Mouse (Mus musculus) MEL (cell line): ENCODE measurements around the gene Edem1. TPM values are rescaled to one million over a fixed set of nuclear protein-coding genes. Genes with fewer than 3 reads are reported as not detected.

Experiments used
- DNase-seq: peaks from one replicate; pipeline ENCODE4 v3.0.0; 2011; ENCODE audit warnings: low read depth, low spot score
- H3K27ac ChIP-seq: 2 replicates; pipeline ENCODE4 v1.5.1; 2012; ENCODE audit warnings: low read depth, mild to moderate bottlenecking, control low read depth, low read length, moderate library complexity; ENCODE audit not compliant: control insufficient read depth
- H3K27me3 ChIP-seq, 2 experiments: fragments of 150-350 bp in 1 of 2; sonication (generic) in 1 of 2; 2 replicates each; pipeline ENCODE4 v1.6.1; 2012; ENCODE audit warnings: low read length in 2 of 2, mild to moderate bottlenecking in 2 of 2, improper control_type of control experiment in 1 of 2, moderate library complexity in 1 of 2; ENCODE audit not compliant: insufficient read depth in 2 of 2, control insufficient read depth in 1 of 2
- H3K36me3 ChIP-seq, 2 experiments: 2 replicates each; pipeline ENCODE4 v1.6.1; 2012 to 2014; ENCODE audit warnings: low read length in 2 of 2, improper control_type of control experiment in 1 of 2, inconsistent platforms in 1 of 2, mild to moderate bottlenecking in 1 of 2; ENCODE audit not compliant: insufficient read depth in 2 of 2, control insufficient read depth in 1 of 2
- H3K4me1 ChIP-seq, 2 experiments: fragments of 150-350 bp in 1 of 2; sonication (generic) in 1 of 2; 2 replicates each; pipeline ENCODE4 v1.6.1; 2012; ENCODE audit warnings: low read length in 2 of 2, improper control_type of control experiment in 1 of 2, mild to moderate bottlenecking in 1 of 2; ENCODE audit not compliant: insufficient read depth in 2 of 2, control insufficient read depth in 1 of 2
- H3K4me3 ChIP-seq, 2 experiments: fragments of 150-350 bp in 1 of 2; sonication (generic) in 1 of 2; 2 replicates each; pipeline ENCODE4 v1.5.1; 2012; ENCODE audit warnings: low read depth in 2 of 2, low read length in 2 of 2, mild to moderate bottlenecking in 2 of 2, moderate library complexity in 2 of 2, control low read depth in 1 of 2, improper control_type of control experiment in 1 of 2; ENCODE audit not compliant: control insufficient read depth in 1 of 2, insufficient read depth in 1 of 2
- H3K79me2 ChIP-seq: 2 replicates; pipeline ENCODE4 v1.6.1; 2012; ENCODE audit warnings: mild to moderate bottlenecking, low read length, moderate library complexity; ENCODE audit not compliant: control insufficient read depth, poor library complexity, insufficient read depth
- H3K9ac ChIP-seq: 2 replicates; pipeline ENCODE4 v1.6.1; 2012; ENCODE audit warnings: low read depth, mild to moderate bottlenecking, control low read depth, low read length, moderate library complexity; ENCODE audit not compliant: control insufficient read depth, poor library complexity, severe bottlenecking
- H3K9me3 ChIP-seq: fragments of 150-350 bp; sonication (generic); replicated peaks from 2 replicates; pipeline ENCODE4 v1.6.1; 2012; ENCODE audit warnings: mild to moderate bottlenecking, low read length, improper control_type of control experiment, moderate library complexity; ENCODE audit not compliant: insufficient read depth
- BHLHE40 ChIP-seq: IDR thresholded peaks from 2 replicates; pipeline ENCODE4 v1.6.1; 2012; ENCODE audit warnings: low read depth, mild to moderate bottlenecking, inconsistent platforms, low read length, improper control_type of control experiment, borderline replicate concordance
- CHD1 ChIP-seq: IDR thresholded peaks from 2 replicates; pipeline ENCODE4 v1.6.1; 2012; ENCODE audit warnings: low read depth, mild to moderate bottlenecking, inconsistent platforms, low read length, improper control_type of control experiment
- ELF1 ChIP-seq: IDR thresholded peaks from 2 replicates; pipeline ENCODE4 v1.6.1; 2014; ENCODE audit warnings: low read depth, mild to moderate bottlenecking, inconsistent platforms, low read length, improper control_type of control experiment, moderate library complexity
- ETS1 ChIP-seq: IDR thresholded peaks from 2 replicates; pipeline ENCODE4 v1.6.1; 2012; ENCODE audit warnings: low read depth, mild to moderate bottlenecking, inconsistent platforms, low read length, improper control_type of control experiment, moderate library complexity
- GATA1 ChIP-seq: IDR thresholded peaks from 2 replicates; pipeline ENCODE4 v1.6.1; 2011; ENCODE audit warnings: low read depth, low read length, improper control_type of control experiment
- HCFC1 ChIP-seq: IDR thresholded peaks from 2 replicates; pipeline ENCODE4 v1.6.1; 2012; ENCODE audit warnings: low read depth, mild to moderate bottlenecking, inconsistent platforms, low read length, improper control_type of control experiment, moderate library complexity
- JUND ChIP-seq: IDR thresholded peaks from 2 replicates; pipeline ENCODE4 v1.6.1; 2011; ENCODE audit warnings: low read depth, mild to moderate bottlenecking, improper control_type of control experiment, low read length
- MAFK ChIP-seq: IDR thresholded peaks from 2 replicates; pipeline ENCODE4 v1.6.1; 2011; ENCODE audit warnings: low read depth, mild to moderate bottlenecking, low read length, improper control_type of control experiment, borderline replicate concordance
- MAX ChIP-seq: IDR thresholded peaks from 2 replicates; pipeline ENCODE4 v1.6.1; 2011; ENCODE audit warnings: low read length, improper control_type of control experiment
- MAZ ChIP-seq: IDR thresholded peaks from 2 replicates; pipeline ENCODE4 v1.6.1; 2012; ENCODE audit warnings: low read depth, mild to moderate bottlenecking, inconsistent platforms, low read length, improper control_type of control experiment
- MEF2A ChIP-seq: IDR thresholded peaks from 2 replicates; pipeline ENCODE4 v1.6.1; 2014; ENCODE audit warnings: low read depth, mild to moderate bottlenecking, inconsistent platforms, low read length, improper control_type of control experiment; ENCODE audit not compliant: poor library complexity, insufficient replicate concordance, severe bottlenecking; ENCODE audit errors: extremely low read depth
- MXI1 ChIP-seq: IDR thresholded peaks from 2 replicates; pipeline ENCODE4 v1.6.1; 2011; ENCODE audit warnings: mild to moderate bottlenecking, low read depth, low read length, improper control_type of control experiment
- MYB ChIP-seq: IDR thresholded peaks from 2 replicates; pipeline ENCODE4 v1.6.1; 2011; ENCODE audit warnings: mild to moderate bottlenecking, low read depth, low read length, improper control_type of control experiment
- MYC ChIP-seq: IDR thresholded peaks from 2 replicates; pipeline ENCODE4 v1.6.1; 2011; ENCODE audit warnings: low read depth, mild to moderate bottlenecking, low read length, improper control_type of control experiment, moderate library complexity
- NRF1 ChIP-seq: IDR thresholded peaks from 2 replicates; pipeline ENCODE4 v1.6.1; 2014; ENCODE audit warnings: low read depth, mild to moderate bottlenecking, inconsistent platforms, low read length, improper control_type of control experiment, moderate library complexity; ENCODE audit not compliant: poor library complexity, insufficient read depth, severe bottlenecking
- POLR2AphosphoS5 ChIP-seq: IDR thresholded peaks from 2 replicates; pipeline ENCODE4 v1.6.1; 2012; ENCODE audit warnings: low read depth, borderline replicate concordance, mild to moderate bottlenecking, inconsistent platforms, low read length, moderate library complexity, mixed read lengths
- RAD21 ChIP-seq: IDR thresholded peaks from 2 replicates; pipeline ENCODE4 v1.6.1; 2011; ENCODE audit warnings: mild to moderate bottlenecking, low read depth, low read length, improper control_type of control experiment
- RCOR1 ChIP-seq: IDR thresholded peaks from 2 replicates; pipeline ENCODE4 v1.6.1; 2012; ENCODE audit warnings: low read depth, mild to moderate bottlenecking, inconsistent platforms, low read length, improper control_type of control experiment
- SIN3A ChIP-seq: IDR thresholded peaks from 2 replicates; pipeline ENCODE4 v1.6.1; 2012; ENCODE audit warnings: low read length, improper control_type of control experiment, inconsistent platforms
- TAL1 ChIP-seq: IDR thresholded peaks from 2 replicates; pipeline ENCODE4 v1.6.1; 2012; ENCODE audit warnings: mild to moderate bottlenecking, inconsistent platforms, low read length, moderate library complexity, mixed read lengths
- TCF12 ChIP-seq: IDR thresholded peaks from 2 replicates; pipeline ENCODE4 v1.6.1; 2014; ENCODE audit warnings: low read depth, mild to moderate bottlenecking, inconsistent platforms, low read length, improper control_type of control experiment, moderate library complexity
- UBTF ChIP-seq: IDR thresholded peaks from 2 replicates; pipeline ENCODE4 v1.6.1; 2012; ENCODE audit warnings: low read depth, mild to moderate bottlenecking, inconsistent platforms, low read length, improper control_type of control experiment, moderate library complexity, borderline replicate concordance; ENCODE audit not compliant: insufficient read depth
- USF1 ChIP-seq: IDR thresholded peaks from 2 replicates; pipeline ENCODE4 v1.6.1; 2014; ENCODE audit warnings: low read depth, mild to moderate bottlenecking, inconsistent platforms, low read length, improper control_type of control experiment, moderate library complexity
- ZKSCAN1 ChIP-seq: IDR thresholded peaks from 2 replicates; pipeline ENCODE4 v1.6.1; 2012; ENCODE audit warnings: low read depth, mild to moderate bottlenecking, inconsistent platforms, low read length, improper control_type of control experiment, moderate library complexity
- ZNF384 ChIP-seq: IDR thresholded peaks from 2 replicates; pipeline ENCODE4 v1.6.1; 2012; ENCODE audit warnings: low read depth, mild to moderate bottlenecking, inconsistent platforms, low read length, improper control_type of control experiment
- polyA plus RNA-seq, 2 experiments: library from polyadenylated mRNA; stranded (reverse) in 1 of 2; unstranded in 1 of 2; fragments of >175 nt in 1 of 2; fragments of >200 nt in 1 of 2; gene quantifications; 2 replicates each; pipeline versions ENCODE4 v1.2.1 to v1.2.4; 2012; ENCODE audit warnings: low replicate concordance in 2 of 2, low read depth in 1 of 2; ENCODE audit not compliant: insufficient read length in 2 of 2, insufficient read depth in 1 of 2, missing spikeins in 1 of 2
- total RNA-seq: library from RNA; depleted of rRNA; stranded (reverse); fragments of 300-350 nt; gene quantifications from 2 replicates; pipeline ENCODE4 v1.2.3, GENCODE M21; 2012

Edem1 gene
- total and polyA plus RNA-seq, 3 experiments = 10.8 to 17.9 TPM; not detected in 1

DNA sequence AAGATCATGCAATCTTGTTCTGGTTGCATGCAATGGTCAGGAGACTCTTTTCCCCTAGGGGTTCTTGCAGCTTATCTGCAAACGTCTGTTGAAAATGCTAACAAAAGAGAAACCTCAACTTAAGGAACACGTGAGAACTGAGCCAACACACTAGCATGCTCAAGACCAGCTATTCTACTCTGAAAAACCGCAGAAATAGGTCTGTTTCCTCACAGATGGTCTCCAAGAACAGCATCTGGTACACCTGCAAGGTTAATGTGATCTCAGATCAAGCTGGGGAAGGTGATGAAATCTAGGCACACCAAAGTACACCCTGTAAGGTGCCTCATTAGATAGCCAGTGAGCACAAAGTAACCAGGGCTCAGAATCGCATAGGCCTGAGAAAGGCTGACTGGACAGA is 11.0 kb downstream of the Edem1 start:
- Histone ChIP-seq H3K27ac (no peak overlapping the region), H3K36me3 (peaks cover 3 to 19% of the 10 kb centered on the region in 2 experiments), H3K4me3 (no peak overlapping the region), H3K4me1 (peaks cover 0 to 6% of the 10 kb centered on the region in 2 experiments; a peak in 3 of 4 replicates), H3K27me3 (no peaks in the 10 kb centered on the region), H3K9me3 (no peaks in the 10 kb centered on the region), H3K9ac (no peak overlapping the region), H3K79me2 (peaks cover 7% of the 10 kb centered on the region; the same call in 1 of the 2 replicates)
- TF ChIP-seq ZNF384 (no peak), TCF12 (no peak), MEF2A (no peak), SIN3A (no peak), MAX (no peak), BHLHE40 (no peak), NRF1 (no peak), ELF1 (no peak), MXI1 (no peak), ZKSCAN1 (no peak), MAFK (no peak), GATA1 (no peak), CHD1 (no peak), HCFC1 (no peak)
- no peak for DNase-seq

DNA sequence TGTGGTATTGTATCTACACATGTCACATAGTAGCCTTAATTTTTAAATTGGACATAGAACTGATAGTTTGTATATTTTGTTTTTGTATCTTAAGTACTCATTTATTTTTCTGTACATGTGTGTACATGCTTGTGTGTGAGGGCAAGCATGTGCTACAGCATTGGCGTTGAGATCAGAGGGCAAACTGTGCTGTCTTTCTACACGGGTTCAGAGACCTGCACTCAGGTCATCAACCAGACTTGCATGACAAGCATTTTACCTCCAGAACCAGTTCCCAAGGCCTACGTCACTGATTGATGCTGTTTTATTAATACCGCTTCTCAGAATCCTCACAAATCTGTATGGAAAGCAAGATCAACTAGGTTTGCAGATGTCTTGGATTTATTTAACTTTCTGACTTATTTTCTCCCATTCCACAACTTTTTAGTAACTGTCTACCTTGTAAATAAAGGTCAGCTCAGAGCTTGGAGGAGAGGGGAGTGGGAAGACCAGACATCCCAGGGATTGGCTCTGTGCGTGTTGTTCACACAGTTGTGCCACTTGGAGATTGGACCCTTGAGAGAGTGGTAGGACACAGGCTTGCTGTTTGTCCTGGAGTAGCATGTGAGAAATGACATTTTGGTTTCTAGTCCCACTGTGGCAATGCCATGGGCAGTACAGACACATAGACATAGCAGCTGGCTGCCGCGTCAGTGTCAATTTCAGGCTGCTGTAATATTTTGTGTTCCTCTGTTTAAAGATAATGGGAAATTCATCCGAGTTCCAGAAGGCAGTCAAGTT is 12.6 kb downstream of the Edem1 start:
- no peak for DNase-seq
- H3K9me3 ChIP-seq = no peaks in the 10 kb centered on the region
- peaks cover 3 to 21% of the 10 kb centered on the region in 2 experiments; a peak in 3 of 4 replicates for H3K36me3 ChIP-seq
- TF ChIP-seq RAD21 (no peak), MYC (no peak), POLR2AphosphoS5 (no peak), TAL1 (no peak), MYB (no peak), UBTF (no peak), USF1 (no peak), MAZ (no peak), RCOR1 (no peak), NRF1 (no peak), MAX (no peak), ETS1 (no peak), JUND (no peak)
- TF ChIP-seq, all 39 proteins: peak for 0
- Histone ChIP-seq H3K9ac (no peak overlapping the region), H3K27me3 (no peaks in the 10 kb centered on the region), H3K79me2 (no peaks in the 10 kb centered on the region), H3K4me1 (peaks cover 0 to 6% of the 10 kb centered on the region in 2 experiments; a peak in 2 of 4 replicates), H3K4me3 (no peak overlapping the region), H3K27ac (no peak overlapping the region)
